Mouse (Mus musculus): ENCODE data around the gene Fbxo44.
"Not testable (repeated sequence)": the region's sequence is repeated elsewhere in the genome, so short reads cannot be mapped to it uniquely, and the experiment has no call there.

Fbxo44 gene

DNA sequence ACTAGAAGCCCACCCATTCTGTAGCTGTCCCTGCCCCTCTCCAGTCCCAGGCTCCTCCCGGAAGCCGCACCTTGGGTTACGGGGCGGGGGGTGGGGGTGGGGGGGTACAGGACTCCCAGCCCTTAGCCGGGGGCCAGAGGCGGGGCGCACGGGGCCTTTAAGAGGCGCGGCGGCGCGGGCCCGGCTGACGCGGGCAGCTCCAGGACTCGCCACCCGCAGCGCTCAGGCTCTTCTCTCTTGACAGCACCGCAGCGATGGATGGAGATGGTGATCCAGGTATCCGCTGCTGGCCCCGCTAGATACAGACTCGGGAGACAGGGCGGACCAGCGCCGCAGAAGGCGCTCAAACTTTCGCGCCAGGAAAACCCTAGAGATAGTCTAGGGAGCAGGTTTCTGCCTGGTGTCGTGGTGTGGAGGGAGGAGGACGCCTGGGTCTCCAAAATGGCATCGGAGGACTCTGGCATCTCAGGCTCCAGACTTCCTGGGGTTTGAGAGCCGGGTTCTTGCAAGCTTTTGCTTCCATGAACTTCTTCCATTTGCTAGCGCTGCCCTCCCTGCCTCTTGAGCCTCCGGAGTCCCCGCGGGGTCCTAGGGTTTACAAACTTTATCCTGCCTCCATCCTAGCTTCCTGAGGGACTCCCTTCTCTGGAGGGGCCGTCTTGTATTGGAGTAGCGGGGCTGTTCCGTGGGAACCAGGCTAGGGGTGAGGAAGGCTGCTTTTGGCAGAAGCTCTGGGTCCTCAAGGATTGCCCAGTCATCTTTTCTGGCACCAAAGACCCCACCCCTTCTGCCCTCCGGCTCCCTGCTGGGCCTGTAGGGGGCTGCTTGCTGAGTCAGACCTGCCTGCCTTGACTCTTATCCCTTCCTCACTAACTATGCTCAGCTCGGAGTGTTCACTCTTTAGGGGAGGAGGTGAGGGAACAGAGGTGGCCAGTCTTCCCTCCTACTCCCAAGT is at the start of gene Fbxo44, which contains the start of gene Fbxo2:
Fbxo44 (minus strand) TSS at position 47 of the 955 bp plus-strand sequence.
Fbxo2 (plus strand) TSS at position 186 of the 955 bp plus-strand sequence.
- no peak for DNase-seq (ENCODE audit: low read depth in 1 of 2, low spot score in 2 of 2)

DNA sequence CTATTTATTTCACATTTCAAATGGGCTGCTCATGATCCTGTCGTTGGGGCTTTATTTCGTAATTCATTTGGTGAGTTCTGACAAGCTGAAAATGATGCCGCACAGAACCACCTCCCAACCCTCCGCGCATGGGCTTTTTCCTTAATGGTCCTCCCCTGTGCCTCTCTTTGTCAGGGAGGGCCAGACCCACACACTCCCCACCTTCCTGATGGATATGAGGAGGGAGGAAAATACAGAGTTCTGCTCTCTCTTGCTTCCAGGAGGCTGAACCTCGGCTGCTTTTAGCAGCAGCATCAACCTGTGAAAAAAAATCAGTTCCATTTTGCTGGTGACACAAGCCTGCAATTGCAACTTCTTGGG is 44.6 kb upstream of the Fbxo44 start:
- DNase-seq (ENCODE audit: low read depth in 1 of 2, low spot score in 2 of 2) = no peak

- no peak for DNase-seq (ENCODE audit: low read depth in 1 of 2, low spot score in 2 of 2)
These were observed 44.0 kb upstream of the Fbxo44 start for GRCm38 (mm10) chr4:148204061-148204872.

DNA sequence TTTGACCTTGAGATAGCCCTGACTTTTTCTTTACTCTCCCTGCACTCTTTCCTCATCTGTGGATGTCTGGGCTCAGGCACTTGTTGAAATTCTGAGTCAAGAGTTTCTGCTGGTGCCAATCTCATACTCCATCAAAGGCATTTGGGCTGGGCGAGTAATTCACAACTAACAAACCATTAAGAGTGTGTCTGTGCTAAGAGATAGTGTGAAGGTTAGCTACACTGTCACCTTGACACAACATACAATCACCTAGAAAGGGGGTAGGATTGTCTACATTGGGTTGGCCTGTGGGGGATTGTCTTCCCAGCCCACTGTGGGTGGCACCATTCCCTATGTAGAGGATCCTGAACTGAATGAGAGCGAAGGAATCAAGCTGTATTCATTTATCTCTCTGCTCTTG is 43.3 kb upstream of the Fbxo44 start:
- DNase-seq (ENCODE audit: low read depth in 1 of 2, low spot score in 2 of 2) = no peak

DNA sequence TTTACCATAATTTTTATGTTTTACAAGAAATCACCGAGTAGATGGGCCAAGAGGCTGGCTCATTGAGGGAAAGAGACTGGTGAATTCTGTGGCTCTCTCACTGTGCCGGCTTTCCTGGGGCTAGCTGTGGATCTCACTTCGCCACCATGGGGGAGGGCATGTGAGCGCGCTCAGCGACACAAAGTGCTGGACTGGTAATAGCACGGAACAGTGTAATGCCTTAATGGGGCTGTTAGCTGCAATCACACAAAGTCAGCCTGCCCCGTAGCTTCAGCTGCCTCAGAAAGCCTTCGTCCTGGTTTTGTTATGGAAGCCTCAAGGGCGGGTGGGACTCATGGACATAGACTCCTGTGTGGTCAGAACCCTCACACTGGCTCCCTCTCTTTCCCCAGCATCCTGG is 38.4 kb upstream of the Fbxo44 start:
- no peak for DNase-seq (ENCODE audit: low read depth in 1 of 2, low spot score in 2 of 2)

GRCm38 (mm10) chr4:148194400-148194799 is 34.1 kb upstream of the Fbxo44 start:
- no peak for DNase-seq (ENCODE audit: low read depth in 1 of 2, low spot score in 2 of 2)

- no peak for DNase-seq (ENCODE audit: low read depth in 1 of 2, low spot score in 2 of 2)
These were observed 32.5 kb upstream of the Fbxo44 start for GRCm38 (mm10) chr4:148192707-148193245.

- not testable (repeated sequence) for DNase-seq (ENCODE audit: low read depth in 1 of 2, low spot score in 2 of 2)
These were observed 28.5 kb upstream of the Fbxo44 start for GRCm38 (mm10) chr4:148188767-148189166.

GRCm38 (mm10) chr4:148185819-148186218 is 25.5 kb upstream of the Fbxo44 start:
- DNase-seq (ENCODE audit: low read depth in 1 of 2, low spot score in 2 of 2) = no peak

GRCm38 (mm10) chr4:148184564-148184963 is 24.3 kb upstream of the Fbxo44 start:
- no peak for DNase-seq (ENCODE audit: low read depth in 1 of 2, low spot score in 2 of 2)

GRCm38 (mm10) chr4:148182363-148182762 is 22.1 kb upstream of the Fbxo44 start:
- no peak for DNase-seq (ENCODE audit: low read depth in 1 of 2, low spot score in 2 of 2)

GRCm38 (mm10) chr4:148181483-148181882 is 21.2 kb upstream of the Fbxo44 start:
- no peak for DNase-seq (ENCODE audit: low read depth in 1 of 2, low spot score in 2 of 2)

DNA sequence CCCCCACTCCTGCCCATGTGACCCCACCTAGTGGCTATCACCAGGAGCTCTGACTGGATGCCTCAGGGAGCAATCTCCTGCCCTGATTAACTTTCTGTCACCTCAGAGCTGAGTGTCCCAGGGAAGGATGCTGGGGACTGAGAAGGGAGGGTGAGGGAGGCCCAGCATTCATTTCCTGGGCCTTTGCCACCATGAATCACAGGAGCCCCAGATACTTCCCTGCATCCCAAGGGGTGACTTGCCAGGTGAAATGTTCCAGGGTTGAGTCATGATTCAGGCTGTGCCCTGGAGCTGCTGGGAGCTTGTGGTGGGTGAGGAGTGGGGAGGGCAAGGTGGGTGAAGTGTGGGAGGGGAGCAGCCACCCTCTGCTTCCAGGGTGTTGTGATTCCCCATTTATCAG is 17.4 kb upstream of the Fbxo44 start:
- DNase-seq (ENCODE audit: low read depth in 1 of 2, low spot score in 2 of 2) = no peak

DNA sequence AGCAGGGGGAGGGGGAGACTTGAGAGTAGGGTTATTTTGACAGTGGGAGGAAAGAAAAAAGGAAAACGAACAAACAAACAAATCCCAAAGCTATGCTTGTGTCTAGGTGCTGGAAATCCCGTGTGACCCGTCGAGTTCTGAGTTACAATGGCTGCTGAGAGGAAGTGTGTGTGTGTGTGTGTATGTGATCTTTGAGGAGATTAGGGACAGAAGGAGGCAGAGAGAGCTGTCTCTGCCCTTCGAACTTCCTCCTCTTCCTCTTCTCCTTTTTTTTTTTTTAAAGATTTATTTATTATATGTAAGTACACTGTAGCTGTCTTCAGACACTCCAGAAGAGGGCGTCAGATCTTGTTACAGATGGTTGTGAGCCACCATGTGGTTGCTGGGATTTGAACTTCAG is 16.3 kb upstream of the Fbxo44 start:
- DNase-seq (ENCODE audit: low read depth in 1 of 2, low spot score in 2 of 2) = not testable (repeated sequence)

- DNase-seq (ENCODE audit: low read depth in 1 of 2, low spot score in 2 of 2) = no peak
These were observed 14.2 kb upstream of the Fbxo44 start for GRCm38 (mm10) chr4:148174495-148174862.

DNA sequence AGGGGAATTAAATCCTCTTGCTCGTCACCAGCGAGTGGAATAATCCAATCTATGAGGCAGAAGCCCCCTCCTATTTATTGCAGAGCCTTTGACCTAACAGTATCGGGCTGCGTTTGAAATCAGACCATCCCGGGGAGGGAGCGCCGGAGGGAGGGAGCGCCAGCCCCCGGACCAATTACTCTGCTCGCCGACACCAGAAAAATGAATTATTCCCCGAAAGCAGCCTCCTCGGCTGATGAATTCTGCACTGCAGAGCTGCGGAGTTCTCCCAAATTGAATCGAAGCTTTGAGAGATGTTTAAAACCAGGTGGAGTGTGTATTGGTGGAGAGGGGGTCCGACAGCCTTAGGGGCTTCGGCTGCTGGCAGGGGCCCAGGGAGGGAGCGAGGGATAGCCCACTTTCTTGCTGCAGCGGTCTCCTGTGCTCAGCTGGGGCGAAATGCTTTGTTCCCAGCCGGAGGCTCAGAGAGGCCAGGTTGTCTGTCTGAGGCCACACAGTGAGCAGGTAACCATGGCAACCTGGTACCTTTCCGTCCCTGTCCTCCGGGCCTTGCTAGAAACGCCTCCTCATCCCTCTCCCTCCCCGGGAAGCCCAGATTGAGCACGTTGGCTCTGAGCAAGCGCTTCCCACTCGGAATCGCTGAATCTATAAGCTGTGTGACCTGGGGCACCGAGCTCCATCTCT is 13.7 kb upstream of the Fbxo44 start:
- DNase-seq (ENCODE audit: low read depth in 1 of 2, low spot score in 2 of 2) = no peak

- DNase-seq (ENCODE audit: low read depth in 1 of 2, low spot score in 2 of 2) = no peak
These were observed 11.0 kb upstream of the Fbxo44 start for GRCm38 (mm10) chr4:148171261-148171660.

- peak in 1 of 2 experiments; percentile 23 for DNase-seq (ENCODE audit: low read depth in 1 of 2, low spot score in 2 of 2)
These were observed 10.6 kb upstream of the Fbxo44 start for GRCm38 (mm10) chr4:148170842-148171241.

- DNase-seq (ENCODE audit: low read depth in 1 of 2, low spot score in 2 of 2) = no peak
These were observed 9.3 kb upstream of the Fbxo44 start for GRCm38 (mm10) chr4:148169586-148169985.

DNA sequence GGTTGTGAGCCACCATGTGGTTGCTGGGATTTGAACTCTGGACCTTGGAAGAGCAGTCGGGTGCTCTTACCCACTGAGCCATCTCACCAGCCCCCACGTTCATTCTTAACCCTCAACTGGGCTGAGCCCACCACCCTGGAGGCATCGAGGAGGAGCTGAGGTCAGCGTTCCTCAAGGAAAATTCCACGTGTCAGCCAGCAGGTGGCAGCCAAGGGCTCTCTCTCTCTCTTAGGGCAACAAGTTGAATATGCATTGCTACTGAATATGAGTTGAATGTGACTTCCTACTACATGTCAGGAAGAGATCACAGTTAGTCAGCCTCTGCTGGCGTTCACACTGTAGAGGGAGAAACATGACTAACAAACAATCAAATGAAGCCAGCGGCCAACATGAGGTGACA is 8.0 kb upstream of the Fbxo44 start:
- no peak for DNase-seq (ENCODE audit: low read depth in 1 of 2, low spot score in 2 of 2)

DNA sequence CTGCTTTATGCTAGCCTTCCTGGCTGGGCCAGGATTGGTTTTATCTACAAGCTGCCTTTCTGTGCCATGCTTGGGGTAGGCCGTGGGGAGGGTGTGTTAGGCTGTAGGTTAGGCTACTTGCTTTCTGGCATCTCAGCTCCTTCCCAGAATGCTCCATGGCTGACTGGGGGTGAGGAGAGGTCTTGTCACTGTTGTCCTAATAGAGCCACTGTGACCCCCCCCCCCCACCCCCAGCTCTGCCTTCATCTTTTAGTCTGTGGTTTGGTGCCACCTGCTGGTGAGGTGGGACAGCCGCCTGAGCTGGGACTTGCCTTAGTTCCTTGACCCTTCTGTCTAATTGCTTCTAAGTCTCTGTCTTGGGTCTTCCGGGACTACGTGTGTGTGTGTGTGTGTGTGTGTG is 6.7 kb upstream of the Fbxo44 start:
- peak in 1 of 2 experiments; percentile 30 for DNase-seq (ENCODE audit: low read depth in 1 of 2, low spot score in 2 of 2)
